Mouse (Mus musculus) liver, embryonic 13.5 days (tissue): ENCODE results near the gene Fuca1. TPM values are rescaled to one million over a fixed set of nuclear protein-coding genes. Genes with fewer than 3 reads are reported as not detected.

ENCODE experiments used
- ATAC-seq: fragments of 200-750 bp; cut with Nextera tagmentation; 2 replicates; pipeline ENCODE4 v1.8.0; 2017; ENCODE audit warnings: low read depth, mild to moderate bottlenecking, moderate number of reproducible peaks, moderate library complexity
- DNase-seq: peaks from one replicate; pipeline ENCODE4 v3.0.0; 2022
- H3K27ac ChIP-seq: fragments of 300-500 bp; sonication (generic); 2 replicates; pipeline ENCODE4 v1.5.1; 2015; ENCODE audit warnings: moderate library complexity, mild to moderate bottlenecking, inconsistent platforms
- H3K27me3 ChIP-seq: fragments of 300-500 bp; sonication (generic); 2 replicates; pipeline ENCODE4 v1.6.1; 2015; ENCODE audit warnings: mild to moderate bottlenecking, inconsistent platforms
- H3K36me3 ChIP-seq: fragments of 300-500 bp; sonication (generic); 2 replicates; pipeline ENCODE4 v1.6.1; 2015; ENCODE audit warnings: mild to moderate bottlenecking, inconsistent platforms
- H3K4me1 ChIP-seq: fragments of 300-500 bp; sonication (generic); replicated peaks from 2 replicates; pipeline ENCODE4 v1.6.1; 2015; ENCODE audit warnings: inconsistent platforms
- H3K4me2 ChIP-seq: fragments of 300-500 bp; sonication (generic); 2 replicates; pipeline ENCODE4 v1.6.1; 2015; ENCODE audit warnings: inconsistent platforms, mild to moderate bottlenecking, moderate library complexity
- H3K4me3 ChIP-seq: fragments of 300-500 bp; sonication (generic); replicated peaks from 2 replicates; pipeline ENCODE4 v1.5.1; 2015; ENCODE audit warnings: mild to moderate bottlenecking, inconsistent platforms
- H3K9ac ChIP-seq: fragments of 300-500 bp; sonication (generic); 2 replicates; pipeline ENCODE4 v1.6.1; 2015; ENCODE audit warnings: mild to moderate bottlenecking, inconsistent platforms
- H3K9me3 ChIP-seq: fragments of 300-500 bp; sonication (generic); replicated peaks from 2 replicates; pipeline ENCODE4 v1.6.1; 2016; ENCODE audit warnings: inconsistent platforms
- WGBS: fragments of 180-500 bp; shearing (Covaris S2); methylation state at CpG from one replicate; pipeline ENCODE4 v1.1.7; 2015; ENCODE audit not compliant: insufficient replicate concordance; 5-methylcytosine and 5-hydroxymethylcytosine counted together
- polyA plus RNA-seq: library from polyadenylated mRNA; unstranded; fragments of >200 nt; fragmentation: Nextera tagmentation; extraction: Ambion mirVana; gene quantifications from 2 replicates; pipeline ENCODE4 v1.2.1, GENCODE M21; 2015

Fuca1 gene
- polyA plus RNA-seq, 1 experiment from 2014 or later, result 18.1 TPM

GRCm38 (mm10) chr4:135909326-135910066 lies 11.0 kb upstream of the Fuca1 start:
- Histone ChIP-seq H3K4me2 (no peak overlapping the region), H3K9me3 (no peaks in the 10 kb centered on the region), H3K4me1 (peaks cover 50% of the 10 kb centered on the region), H3K4me3 (no peak overlapping the region), H3K9ac (no peak overlapping the region), H3K36me3 (no peaks in the 10 kb centered on the region), H3K27ac (no peak overlapping the region; the same call in 1 of the 2 replicates), H3K27me3 (no peaks in the 10 kb centered on the region)
- ATAC-seq (no peak), DNase-seq (no peak)
- WGBS, result 44% methylated on average over 13 of the region's 13 CpGs

DNA sequence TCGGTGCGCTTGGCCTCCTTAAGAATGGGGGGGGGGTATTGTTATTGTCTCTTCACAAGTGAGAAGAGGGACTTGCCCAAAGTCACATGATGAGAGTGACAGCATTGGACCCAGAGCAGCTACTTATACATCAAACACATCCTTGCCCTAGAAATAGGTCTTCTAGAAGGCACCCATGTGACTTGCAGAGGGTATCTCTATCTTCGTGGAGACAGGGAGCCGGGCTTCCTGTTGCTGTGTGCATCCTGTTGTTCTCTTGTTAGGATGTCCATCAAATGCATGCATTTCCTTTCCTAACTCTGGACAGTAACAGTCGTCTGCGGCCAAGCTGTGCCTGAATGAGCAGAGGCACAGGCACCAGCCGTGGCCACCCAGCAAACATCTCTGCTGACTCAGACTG lies 9.0 kb upstream of the Fuca1 start:
- no peaks in the 10 kb centered on the region; the same call in 1 of the 2 replicates for H3K36me3 ChIP-seq
- H3K4me3 ChIP-seq, result no peak overlapping the region
- DNase-seq (no peak), ATAC-seq (peak; percentile 46; the same call in 1 of the 2 replicates)
- H3K27me3 ChIP-seq, result no peaks in the 10 kb centered on the region
- no peak overlapping the region for H3K4me2 ChIP-seq
- peak overlapping the region; percentile 53; the same call in 1 of the 2 replicates for H3K27ac ChIP-seq
- H3K9ac ChIP-seq, result peak overlapping the region; percentile 33
- WGBS, result 26% methylated on average over 7 of the region's 7 CpGs
- no peaks in the 10 kb centered on the region for H3K9me3 ChIP-seq
- peaks cover 43% of the 10 kb centered on the region for H3K4me1 ChIP-seq

DNA sequence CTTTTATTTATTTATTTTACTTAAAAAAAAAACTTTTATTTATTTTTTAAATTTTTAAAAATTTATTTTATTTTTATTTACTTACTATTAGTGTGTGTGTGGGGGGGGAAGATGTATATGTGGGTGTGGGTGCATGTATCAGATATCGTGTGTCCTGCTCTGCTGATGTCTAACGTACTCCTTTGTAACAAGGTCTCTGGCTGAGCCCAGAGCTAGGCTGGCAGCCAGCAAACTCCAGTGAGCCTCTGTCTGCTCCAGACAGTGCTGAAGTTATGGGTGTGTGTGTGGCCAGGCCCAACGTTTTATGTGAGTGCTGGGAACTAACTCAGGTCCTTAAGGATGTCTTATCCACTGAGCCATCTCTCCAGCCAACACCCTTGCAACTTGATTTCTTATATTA lies 8.4 kb upstream of the Fuca1 start:
- no peaks in the 10 kb centered on the region for H3K9me3 ChIP-seq
- peak; percentile 35; the same call in 1 of the 2 replicates for ATAC-seq
- no peaks in the 10 kb centered on the region for H3K27me3 ChIP-seq
- H3K27ac ChIP-seq, result peak overlapping the region; percentile 61
- no peak overlapping the region; the same call in 1 of the 2 replicates for H3K4me2 ChIP-seq
- 28% methylated on average over 3 of the region's 3 CpGs for WGBS
- H3K4me1 ChIP-seq, result peaks cover 38% of the 10 kb centered on the region
- 0 out of 2 replicates have a peak overlapping the region, but pooled peaks have one; percentile 6 for H3K4me3 ChIP-seq
- peaks cover 3% of the 10 kb centered on the region; the same call in 1 of the 2 replicates for H3K36me3 ChIP-seq
- no peak for DNase-seq
- H3K9ac ChIP-seq, result peak overlapping the region; percentile 33; the same call in 1 of the 2 replicates

- Histone ChIP-seq H3K4me3 (0 out of 2 replicates have a peak overlapping the region, but pooled peaks have one; percentile 6), H3K4me2 (peak overlapping the region; percentile 28; the same call in 1 of the 2 replicates), H3K9me3 (no peaks in the 10 kb centered on the region), H3K27ac (peak overlapping the region; percentile 61), H3K4me1 (peaks cover 38% of the 10 kb centered on the region), H3K9ac (peak overlapping the region; percentile 33; the same call in 1 of the 2 replicates), H3K36me3 (peaks cover 3% of the 10 kb centered on the region; the same call in 1 of the 2 replicates), H3K27me3 (no peaks in the 10 kb centered on the region)
- 20% methylated on average over 3 of the region's 3 CpGs for WGBS
- DNase-seq (no peak), ATAC-seq (peak; percentile 42; the same call in 1 of the 2 replicates)
Observed at GRCm38 (mm10) chr4:135912835-135913234, 7.7 kb upstream of the Fuca1 start.

- peaks cover 40% of the 10 kb centered on the region for H3K4me1 ChIP-seq
- WGBS, result 17% methylated on average over 4 of the region's 4 CpGs
- H3K27ac ChIP-seq, result peak overlapping the region; percentile 61
- ATAC-seq, result no peak
- no peak for DNase-seq
- H3K9ac ChIP-seq, result peak overlapping the region; percentile 33; the same call in 1 of the 2 replicates
- 0 out of 2 replicates have a peak overlapping the region, but pooled peaks have one; percentile 1 for H3K4me2 ChIP-seq
- H3K9me3 ChIP-seq, result no peaks in the 10 kb centered on the region
- H3K36me3 ChIP-seq, result peaks cover 3% of the 10 kb centered on the region; the same call in 1 of the 2 replicates
- H3K4me3 ChIP-seq, result no peak overlapping the region
- no peaks in the 10 kb centered on the region for H3K27me3 ChIP-seq
Observed at GRCm38 (mm10) chr4:135913433-135913832, 7.1 kb upstream of the Fuca1 start.

DNA sequence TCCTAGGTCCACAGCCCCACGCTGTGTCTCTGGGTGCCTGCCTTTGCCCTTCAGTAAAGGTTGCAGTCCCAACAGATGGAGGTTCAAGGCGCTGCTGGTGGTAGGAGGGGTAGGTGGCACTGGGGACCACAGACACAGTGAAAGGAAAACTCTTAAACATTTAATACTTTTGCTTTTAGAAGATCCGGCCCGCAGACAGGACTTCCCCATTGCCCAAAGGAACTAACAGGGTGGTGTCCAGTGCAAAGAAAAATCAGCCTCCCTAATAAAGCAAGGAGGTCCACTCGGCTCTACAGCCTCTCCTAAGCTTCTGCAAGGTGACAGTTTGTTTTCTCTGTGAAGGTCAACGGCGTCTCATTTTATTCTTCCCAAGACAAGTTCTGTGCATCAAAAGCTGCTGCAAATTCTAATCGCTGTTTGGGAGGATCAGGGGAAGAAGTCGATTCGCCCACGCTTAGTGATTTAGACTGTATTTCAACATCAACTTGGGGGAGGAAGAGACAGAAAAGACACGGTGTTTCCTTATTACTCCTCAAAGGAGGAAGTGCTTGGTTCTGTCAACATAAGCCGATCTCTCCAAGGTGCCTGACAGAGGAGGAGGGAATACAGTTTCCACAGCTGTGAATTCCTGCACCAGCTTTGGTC lies 1.8 kb upstream of the Fuca1 start:
- WGBS, result 47% methylated on average over 13 of the region's 13 CpGs
- no peak for ATAC-seq
- Histone ChIP-seq H3K4me3 (no peak overlapping the region), H3K4me2 (peak overlapping the region; percentile 5; the same call in 1 of the 2 replicates), H3K36me3 (peaks cover 17% of the 10 kb centered on the region), H3K27ac (no peak overlapping the region), H3K9me3 (no peaks in the 10 kb centered on the region), H3K27me3 (no peaks in the 10 kb centered on the region), H3K9ac (no peak overlapping the region), H3K4me1 (peaks cover 21% of the 10 kb centered on the region)
- DNase-seq, result no peak

DNA sequence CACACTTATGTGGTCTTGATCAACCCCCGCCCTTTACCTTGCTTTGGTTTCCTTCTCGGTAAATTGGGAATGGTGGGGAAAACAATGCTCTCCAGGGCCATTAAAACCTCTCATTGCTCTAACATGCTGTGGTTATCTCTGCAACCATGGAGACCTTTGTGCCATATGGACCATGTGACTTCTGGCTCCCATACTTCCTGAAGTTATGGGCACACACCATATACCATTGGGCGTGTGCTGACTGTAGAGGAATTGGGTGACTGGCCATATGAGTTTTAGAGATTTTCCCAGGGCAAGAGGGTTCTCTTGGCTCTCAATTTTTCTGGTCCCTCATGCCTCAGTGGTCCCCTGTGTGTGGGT lies 1.3 kb upstream of the Fuca1 start:
- H3K36me3 ChIP-seq, result peaks cover 21% of the 10 kb centered on the region
- H3K4me1 ChIP-seq, result peaks cover 19% of the 10 kb centered on the region
- H3K27ac ChIP-seq, result no peak overlapping the region
- no peaks in the 10 kb centered on the region for H3K9me3 ChIP-seq
- no peak overlapping the region for H3K9ac ChIP-seq
- H3K27me3 ChIP-seq, result no peaks in the 10 kb centered on the region
- no peak for DNase-seq
- no peak overlapping the region for H3K4me3 ChIP-seq
- 77% methylated on average over 3 of the region's 3 CpGs for WGBS
- no peak overlapping the region for H3K4me2 ChIP-seq
- no peak for ATAC-seq

DNA sequence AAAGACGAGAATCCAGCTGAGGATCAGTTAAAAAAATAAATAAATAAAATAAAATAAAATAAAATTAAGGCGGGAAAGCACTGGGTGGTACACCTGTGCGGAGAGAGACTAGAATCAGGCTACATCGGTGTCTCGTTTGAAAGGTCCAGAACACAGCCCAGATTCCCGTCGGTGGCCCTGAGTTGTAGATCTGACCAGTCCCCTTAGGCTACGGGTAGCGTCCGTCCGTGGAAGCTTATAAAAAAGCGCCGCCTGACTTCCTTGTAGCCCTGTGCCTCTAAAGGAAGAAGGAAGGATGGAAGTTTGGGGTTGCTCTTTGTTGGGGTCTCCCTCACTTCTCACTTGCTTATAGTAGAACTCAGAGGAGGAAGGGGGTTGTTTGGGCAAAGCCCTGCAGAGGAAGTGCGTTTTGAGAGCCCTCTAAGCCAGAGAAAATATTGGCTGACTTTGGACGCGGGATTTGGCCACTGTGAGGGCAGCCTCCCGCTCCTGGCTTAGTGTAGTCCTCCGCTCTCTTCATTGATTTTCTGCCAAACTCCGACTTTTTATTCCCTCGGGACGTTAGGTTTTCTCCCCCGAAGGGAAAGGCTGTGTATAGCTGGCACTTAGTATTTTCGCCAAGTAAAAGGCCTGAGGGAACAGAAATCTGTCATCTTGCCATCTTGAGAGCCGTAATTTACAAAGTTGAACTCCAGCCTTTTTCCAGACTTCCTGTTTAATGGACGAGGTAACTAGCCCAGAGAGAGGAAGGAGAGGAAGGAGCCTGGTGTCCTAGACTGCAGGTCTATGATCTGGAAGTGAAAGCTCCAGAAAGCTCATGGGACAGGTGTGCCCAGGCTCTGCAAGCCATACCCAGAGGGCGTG lies 954 bp downstream of the Fuca1 start:
- Histone ChIP-seq H3K27me3 (no peaks in the 10 kb centered on the region), H3K27ac (peak overlapping the region; percentile 69; the same call in 1 of the 2 replicates), H3K9me3 (no peaks in the 10 kb centered on the region), H3K4me1 (peaks cover 31% of the 10 kb centered on the region), H3K4me3 (peak overlapping the region; percentile 85), H3K36me3 (peaks cover 28% of the 10 kb centered on the region), H3K9ac (peak overlapping the region; percentile 82), H3K4me2 (peak overlapping the region; percentile 79)
- ATAC-seq (no peak), DNase-seq (no peak)
- 10% methylated on average over 26 of the region's 26 CpGs for WGBS

DNA sequence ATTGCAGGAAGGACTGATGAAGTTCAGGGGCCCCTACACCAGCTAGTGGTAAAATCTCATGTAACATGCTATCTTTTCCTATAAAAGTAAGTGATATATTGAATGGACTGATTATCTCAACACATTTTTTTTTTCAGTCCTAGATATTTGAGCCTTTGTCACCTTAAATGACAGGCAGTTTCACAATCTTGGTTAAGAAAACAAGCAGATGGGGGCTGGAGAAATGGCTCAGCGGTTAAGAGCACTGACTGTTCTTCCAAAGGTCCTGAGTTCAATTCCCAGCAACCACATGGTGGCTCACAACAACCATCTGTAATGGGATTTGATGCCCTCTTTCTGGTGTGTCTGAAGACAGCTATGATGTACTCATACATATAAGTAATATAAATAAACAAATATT lies 1.7 kb downstream of the Fuca1 start:
- Histone ChIP-seq H3K4me1 (peaks cover 38% of the 10 kb centered on the region), H3K9ac (peak overlapping the region; percentile 82; the same call in 1 of the 2 replicates), H3K4me2 (peak overlapping the region; percentile 79), H3K27ac (no peak overlapping the region), H3K4me3 (peak overlapping the region; percentile 85; the same call in 1 of the 2 replicates), H3K9me3 (no peaks in the 10 kb centered on the region), H3K36me3 (peaks cover 25% of the 10 kb centered on the region), H3K27me3 (no peaks in the 10 kb centered on the region)
- no peak for DNase-seq
- WGBS, result 68% methylated on average over 1 of the region's 1 CpGs
- ATAC-seq, result no peak

- Histone ChIP-seq H3K9ac (no peak overlapping the region), H3K4me3 (no peak overlapping the region), H3K27me3 (no peaks in the 10 kb centered on the region), H3K4me2 (no peak overlapping the region), H3K36me3 (peaks cover 23% of the 10 kb centered on the region), H3K4me1 (peaks cover 36% of the 10 kb centered on the region), H3K27ac (no peak overlapping the region), H3K9me3 (no peaks in the 10 kb centered on the region)
- 69% methylated on average over 2 of the region's 2 CpGs for WGBS
- ATAC-seq, result no peak
- DNase-seq, result no peak
Observed at GRCm38 (mm10) chr4:135924418-135924817, 3.9 kb downstream of the Fuca1 start.
